Mouse (Mus musculus): ENCODE measurements around the gene Ubqln4.
A peak's percentile ranks its signal among the peaks of the same experiment; 100 is the strongest.

The Ubqln4 gene

DNA sequence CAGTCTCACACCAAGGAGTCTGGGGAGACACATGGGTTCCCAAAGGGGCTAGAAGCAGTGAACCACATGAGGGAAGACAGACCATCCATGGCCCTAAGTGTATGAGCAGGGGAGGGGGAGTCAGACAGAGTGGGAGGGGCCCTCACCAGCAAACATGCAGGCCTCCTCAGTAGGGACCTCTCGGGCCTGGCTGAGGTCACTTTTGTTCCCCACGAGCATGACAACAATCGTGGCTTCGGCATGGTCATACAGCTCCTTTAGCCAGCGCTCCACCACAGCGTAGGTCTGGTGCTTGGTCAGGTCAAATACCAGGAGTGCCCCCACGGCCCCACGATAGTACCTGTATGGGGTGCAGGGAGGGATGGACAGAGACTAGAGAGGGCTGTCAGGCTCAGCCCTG lies 10.4 kb upstream of the Ubqln4 start:
- DNase-seq: no peak

DNA sequence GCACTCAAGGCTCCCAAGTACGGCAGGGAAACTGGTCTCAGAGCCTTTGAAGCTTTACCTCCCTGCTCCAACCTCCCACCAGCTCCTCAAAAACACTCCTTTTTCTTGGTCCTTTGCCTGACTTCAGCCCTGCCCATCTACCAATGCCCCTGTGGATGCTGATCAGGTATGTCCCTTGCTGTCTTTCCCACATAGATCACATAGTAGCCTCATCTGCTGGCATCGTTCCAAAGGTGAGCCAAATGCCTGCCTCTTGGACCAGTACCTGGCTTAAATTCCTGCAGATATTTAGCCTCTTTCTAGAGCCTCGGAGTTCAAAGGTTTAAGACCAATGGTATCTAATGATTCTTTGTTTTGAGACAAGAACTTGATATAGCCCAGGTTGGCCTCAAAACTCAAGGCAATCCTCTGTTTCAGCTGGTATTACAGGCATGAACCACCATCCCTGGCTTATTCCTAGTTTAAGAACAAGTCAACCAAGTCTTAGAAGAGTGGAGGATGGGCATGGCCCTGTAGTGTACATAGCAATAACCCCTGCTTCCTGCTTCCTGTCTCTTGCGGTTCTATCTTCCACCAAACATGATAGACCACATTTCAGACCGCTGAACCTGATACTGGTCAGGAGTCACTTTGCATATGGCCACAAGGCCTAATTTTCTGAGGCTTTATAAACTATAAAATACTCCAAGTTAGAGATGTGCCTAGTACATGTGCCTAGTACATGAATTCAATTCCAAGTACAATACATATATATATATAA lies 9.7 kb upstream of the Ubqln4 start:
- peak in 1 of 2 experiments; percentile 13 for DNase-seq

- peak; percentile 52 to 57 for DNase-seq
Measured at GRCm38 (mm10) chr3:88544514-88544913, 9.0 kb upstream of the Ubqln4 start.

DNA sequence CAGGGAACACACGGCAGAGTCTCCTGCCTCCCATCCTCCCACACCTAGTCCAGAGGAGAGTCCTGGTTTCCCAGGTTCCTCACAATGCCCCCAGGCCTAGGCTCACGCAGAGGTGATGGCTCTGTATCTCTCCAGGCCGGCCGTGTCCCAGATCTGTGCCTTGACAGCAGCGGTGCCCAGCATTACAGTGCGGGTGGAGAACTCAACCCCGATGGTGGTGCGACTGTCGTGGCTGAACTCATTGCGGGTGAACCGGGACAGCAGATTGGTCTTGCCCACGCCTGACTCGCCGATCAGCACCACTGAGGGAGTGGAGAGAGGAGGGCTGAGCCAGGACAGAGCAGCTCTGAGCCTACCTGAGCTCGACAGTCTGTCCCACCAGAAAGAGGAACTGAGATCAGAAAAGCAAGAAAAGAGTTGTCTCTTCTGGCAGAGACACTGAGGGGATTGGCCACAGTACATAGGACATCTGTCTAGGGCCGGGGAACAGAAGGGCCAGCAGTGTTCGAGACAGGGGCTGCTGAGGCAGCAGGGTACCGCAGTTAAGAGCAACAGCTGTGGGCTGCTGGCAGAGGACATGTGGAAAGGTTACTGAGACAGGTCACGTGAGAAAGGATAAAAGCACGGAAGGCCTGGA lies 8.5 kb upstream of the Ubqln4 start:
- peak in 1 of 2 experiments; percentile 14 for DNase-seq

DNA sequence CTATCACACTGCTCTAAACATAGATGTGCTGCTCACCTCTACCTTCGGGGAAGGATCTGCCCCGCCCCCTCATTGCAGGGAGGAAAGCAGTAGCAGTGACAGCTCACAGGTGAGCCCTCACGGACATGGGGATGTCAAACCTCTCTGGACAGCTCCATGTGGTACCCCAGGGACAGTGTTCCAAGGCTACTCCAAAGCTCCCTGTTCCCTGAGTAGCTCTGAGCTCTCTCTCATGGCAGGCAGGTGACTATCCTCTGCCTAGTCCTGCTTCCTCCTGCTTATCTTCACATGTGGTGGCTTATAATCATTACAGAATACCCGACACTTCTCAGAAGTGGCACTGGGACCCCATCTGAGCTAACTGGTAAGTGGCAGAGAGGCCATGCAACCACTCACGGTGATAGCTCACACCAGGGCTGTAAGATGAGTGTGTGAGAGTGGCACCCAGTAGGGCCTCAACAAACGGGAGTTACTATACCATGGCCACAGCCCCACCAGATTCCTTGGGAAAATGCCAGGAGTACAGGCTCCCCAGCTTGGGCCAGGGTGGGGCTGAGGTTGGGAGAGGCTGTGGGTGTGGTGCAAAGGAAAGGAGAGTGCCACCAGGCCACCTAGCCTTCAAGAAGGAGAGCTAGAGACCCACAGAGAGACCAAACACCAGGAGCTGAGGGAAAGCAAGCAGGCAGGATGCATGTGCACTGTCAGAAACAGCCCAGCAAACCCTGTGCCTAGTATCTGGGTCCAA lies 6.7 kb upstream of the Ubqln4 start:
- no peak for DNase-seq

DNA sequence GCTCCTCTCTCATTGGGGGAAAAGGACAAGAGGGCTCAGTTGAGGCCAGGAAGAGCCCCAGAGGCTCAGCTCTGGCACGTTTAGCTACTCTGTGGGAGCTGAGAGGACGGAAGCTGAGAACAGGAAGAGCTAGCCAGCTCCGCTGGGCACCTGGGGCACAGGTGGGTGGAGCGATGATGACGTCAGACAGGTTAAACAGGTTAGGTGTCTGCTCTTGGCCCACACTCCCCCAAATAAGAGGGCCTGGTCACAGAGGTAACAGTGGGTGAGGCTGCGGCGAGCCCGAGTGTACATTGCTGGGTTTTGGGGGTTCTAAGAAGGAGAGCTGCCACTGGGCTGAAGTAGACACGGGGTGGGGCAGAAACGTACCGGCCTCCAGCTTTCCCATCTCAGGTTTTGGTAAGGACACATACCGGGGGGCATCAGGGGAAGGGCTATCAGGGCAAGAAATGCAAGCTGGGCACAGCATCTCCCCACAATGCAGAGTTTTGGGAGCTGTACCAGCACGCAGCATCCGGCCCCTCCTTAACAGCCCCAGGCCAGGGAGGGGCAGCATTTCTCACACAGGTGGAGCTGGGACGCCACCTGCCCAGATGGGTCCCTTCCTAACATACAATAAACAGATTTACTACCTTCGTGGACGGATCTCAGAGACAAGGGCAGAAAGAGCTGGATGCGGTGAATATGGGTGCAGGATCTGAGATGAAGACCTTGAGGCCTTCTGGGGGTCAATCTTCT lies 5.2 kb upstream of the Ubqln4 start, which contains the start of gene Rab25:
Gene Rab25 (minus strand): TSS at position 121 of the 738 bp plus-strand sequence.
- no peak for DNase-seq

DNA sequence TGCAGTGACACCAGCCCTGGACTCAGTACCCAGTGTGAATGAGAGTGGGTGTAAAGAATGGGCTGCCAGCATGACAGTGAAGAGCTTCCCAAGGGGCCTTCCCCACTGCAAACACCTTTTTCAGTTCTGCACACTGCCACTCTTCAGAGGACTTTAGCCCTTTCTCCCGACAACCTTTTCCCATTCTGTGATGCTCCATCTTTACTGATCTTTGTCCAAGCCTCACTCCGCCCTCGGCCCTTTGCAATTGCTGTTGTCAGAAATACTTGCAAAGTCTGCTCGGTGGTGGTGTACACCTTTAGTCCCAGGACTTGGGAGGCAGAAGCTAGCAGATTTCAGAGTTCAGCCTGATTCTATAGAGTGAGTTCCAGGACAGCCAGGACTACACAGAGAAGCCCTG lies 2.0 kb upstream of the Ubqln4 start:
- no peak for DNase-seq

DNA sequence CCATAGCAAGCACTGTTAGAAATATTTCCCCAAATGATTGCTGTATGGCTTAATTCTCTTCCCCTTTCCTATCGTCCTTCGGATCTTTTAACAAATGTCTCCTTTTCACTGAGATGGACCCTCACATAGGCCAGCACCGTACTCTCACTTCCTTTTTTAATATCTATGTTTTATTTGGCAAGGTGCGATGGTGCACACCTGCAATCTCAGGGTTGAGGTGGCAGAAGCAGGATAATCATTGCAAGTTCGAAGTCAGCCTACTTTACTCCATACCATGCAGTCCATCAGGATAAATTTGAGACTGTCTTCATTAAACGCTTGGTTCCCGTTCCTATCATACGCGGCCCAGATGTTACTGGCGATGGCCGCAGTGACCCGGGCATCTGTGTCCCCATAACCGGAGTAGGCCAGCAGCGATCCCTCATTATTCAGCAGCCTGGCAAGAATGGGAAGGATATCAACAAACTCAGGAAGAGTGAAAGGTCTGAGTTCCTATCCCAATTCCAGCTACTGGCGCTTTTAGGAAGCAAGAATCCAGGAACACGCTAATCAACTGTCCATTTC lies 1.4 kb upstream of the Ubqln4 start:
- no peak for DNase-seq

- peak; percentile 98 to 99 for DNase-seq
Measured at GRCm38 (mm10) chr3:88552676-88553524, 658 bp upstream of the Ubqln4 start, which contains the start of gene Lamtor2. Gene Lamtor2 (minus strand): TSS chr3:88553074.

DNA sequence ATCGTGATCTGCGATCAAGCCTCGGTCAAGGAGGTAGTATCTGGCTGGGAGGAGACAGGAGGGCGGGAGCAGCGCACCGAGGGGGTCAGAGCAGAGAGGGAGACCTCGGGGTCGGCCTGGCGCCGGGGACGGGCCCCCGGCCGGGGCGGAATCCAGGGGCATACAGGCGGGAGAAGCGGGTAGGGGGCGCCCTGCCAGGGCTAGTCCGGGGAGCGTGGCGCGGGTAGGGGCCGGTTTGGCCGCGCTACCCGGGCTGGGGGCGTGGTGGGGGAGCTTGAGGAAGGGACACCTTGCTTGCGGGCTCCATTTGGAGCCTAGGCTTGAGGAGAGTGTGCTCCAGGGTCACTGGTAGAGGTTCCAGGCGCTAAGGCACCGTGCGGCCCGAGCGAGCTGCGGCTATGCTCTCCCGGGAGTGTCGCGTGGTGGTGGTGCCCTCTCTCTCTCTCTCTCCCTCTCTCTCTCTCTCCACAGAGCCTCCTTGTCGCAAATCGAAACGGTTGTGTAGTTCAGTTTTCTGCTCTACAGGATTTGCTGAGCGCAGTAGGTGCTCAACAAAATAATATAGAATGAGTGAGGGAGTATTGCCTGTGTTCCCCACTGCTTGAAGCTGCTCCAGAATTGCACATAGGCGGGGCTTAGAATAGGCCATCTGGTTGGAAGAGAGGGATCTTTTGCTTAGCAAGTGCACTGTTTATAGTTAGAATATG lies 475 bp downstream of the Ubqln4 start:
- peak; percentile 54 to 64 for DNase-seq

DNA sequence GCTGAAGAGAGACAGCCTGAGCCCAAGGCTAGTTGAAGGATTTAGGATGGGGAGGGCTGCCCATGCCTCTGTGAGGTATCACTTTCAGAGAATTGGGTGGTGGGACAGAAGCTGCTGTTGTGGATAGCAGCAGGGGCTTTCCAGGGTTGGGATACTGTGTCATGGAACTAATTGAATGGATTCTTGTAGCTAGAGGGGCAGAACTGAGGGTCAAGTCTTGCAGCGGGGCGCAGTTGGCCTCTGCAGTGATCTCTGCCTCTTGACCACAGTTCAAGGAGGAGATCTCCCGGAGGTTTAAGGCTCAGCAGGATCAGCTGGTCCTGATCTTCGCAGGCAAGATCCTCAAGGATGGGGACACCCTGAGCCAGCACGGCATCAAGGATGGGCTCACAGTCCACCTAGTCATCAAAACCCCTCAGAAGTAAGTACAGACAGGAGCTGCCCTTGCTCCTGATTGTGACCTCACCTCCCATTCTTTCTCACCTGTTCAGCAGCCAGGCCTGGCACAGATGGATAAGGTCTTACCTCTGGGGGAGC lies 1.6 kb downstream of the Ubqln4 start:
- no peak for DNase-seq

GRCm38 (mm10) chr3:88555731-88556130 lies 2.2 kb downstream of the Ubqln4 start:
- no peak for DNase-seq

DNA sequence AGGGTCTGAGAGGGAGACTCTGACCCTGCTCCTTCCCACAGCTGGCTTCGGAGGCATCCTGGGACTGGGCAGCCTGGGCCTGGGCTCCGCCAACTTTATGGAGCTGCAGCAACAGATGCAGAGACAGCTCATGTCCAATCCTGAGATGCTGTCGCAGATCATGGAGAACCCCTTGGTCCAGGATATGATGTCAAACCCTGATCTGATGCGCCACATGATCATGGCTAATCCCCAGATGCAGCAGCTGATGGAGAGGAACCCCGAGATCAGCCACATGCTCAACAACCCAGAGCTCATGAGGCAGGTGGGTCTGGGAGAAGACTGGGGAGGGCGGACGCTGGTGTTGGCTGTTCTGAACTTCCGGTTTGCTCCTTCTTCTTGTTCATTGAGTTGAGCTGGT lies 3.1 kb downstream of the Ubqln4 start:
- no peak for DNase-seq

DNA sequence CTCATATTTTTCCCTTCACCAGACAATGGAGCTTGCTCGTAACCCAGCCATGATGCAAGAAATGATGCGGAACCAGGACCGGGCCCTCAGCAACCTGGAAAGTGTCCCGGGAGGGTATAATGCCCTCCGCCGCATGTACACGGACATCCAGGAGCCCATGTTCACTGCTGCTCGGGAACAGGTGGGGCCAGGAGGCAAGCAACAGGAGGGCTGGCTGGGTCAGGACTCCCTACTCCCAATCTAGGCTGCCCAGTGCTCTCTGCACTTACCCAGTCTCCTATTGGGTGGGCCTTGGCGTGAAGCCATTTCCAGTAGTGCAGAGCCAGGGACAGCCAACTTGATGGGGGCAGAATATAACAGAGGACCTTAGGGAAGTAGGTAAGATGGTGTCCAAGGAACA lies 6.0 kb downstream of the Ubqln4 start:
- no peak for DNase-seq

- DNase-seq: no peak
Measured at GRCm38 (mm10) chr3:88561989-88562388, 8.4 kb downstream of the Ubqln4 start.

DNA sequence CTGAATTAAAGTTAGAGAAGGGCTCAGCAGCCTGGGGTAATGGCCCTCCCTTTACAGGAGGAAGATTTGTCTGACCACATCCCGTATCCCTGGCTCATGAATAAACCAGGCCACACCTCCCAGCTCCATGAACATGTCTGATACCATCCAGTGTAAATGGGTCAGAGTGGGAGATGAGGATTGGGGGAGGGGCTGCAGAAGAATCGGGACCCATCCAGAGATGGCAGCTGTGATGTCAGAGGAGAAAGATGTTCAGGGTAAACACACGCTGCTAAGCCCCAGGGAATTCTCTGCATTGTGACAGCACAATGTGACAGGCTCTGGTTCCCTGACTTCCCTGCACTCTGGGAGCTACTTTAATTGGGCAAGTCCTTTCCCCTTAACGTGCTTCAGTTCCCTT lies 9.9 kb downstream of the Ubqln4 start:
- DNase-seq: no peak

DNA sequence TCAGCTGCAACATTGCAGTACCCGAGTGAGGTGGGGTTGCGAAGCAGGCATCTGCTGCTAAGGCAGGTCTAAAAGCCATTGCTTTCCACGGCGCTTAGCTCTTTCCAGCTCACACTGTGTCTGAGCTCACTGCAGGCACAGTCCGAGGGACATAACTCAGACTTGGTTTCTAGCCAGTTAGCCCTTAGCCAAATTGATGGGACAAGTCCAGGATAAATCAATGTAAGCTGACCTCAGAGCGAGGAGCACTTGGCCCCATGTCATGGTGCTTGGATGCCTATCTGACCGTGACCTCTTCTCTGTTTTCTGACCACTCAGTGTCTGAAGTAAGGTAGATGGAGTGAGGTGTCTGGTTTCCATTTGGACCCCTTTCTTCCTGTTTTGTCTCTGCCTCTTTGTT lies 10.4 kb downstream of the Ubqln4 start:
- DNase-seq: no peak

DNA sequence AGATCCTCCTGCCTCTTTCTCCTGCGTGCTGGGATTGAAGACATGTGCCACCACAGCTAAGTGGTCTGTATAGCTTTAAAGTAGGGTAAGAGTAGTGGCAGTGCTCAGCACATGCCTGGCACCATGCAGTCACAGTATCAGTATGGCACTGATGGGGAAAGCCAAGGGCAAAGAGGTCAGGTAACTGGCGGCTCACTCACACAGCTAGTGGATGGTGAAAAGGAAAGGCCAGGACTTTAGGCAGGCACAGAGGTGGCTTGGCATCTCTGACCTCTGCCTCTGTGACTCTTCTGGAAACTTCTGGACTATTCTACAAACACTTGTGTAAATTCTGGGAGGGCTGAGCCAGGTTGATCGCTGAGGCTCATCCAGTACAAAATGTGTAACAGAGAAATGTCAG lies 12.6 kb downstream of the Ubqln4 start:
- no peak for DNase-seq

- DNase-seq: no peak
Measured at GRCm38 (mm10) chr3:88566536-88567061, 13.0 kb downstream of the Ubqln4 start.

- DNase-seq: no peak
Measured at GRCm38 (mm10) chr3:88567892-88568291, 14.3 kb downstream of the Ubqln4 start.
